Mouse (Mus musculus) urinary bladder, postnatal 10 days (tissue): ENCODE results near the gene Tmem169.
"Not testable (repeated sequence)": the region's sequence is repeated elsewhere in the genome, so short reads cannot be mapped to it uniquely, and the experiment has no call there.

Experiments
- DNase-seq: peaks from one replicate; pipeline ENCODE4 v3.0.0; 2022; ENCODE audit warnings: low spot score

The Tmem169 gene

GRCm38 (mm10) chr1:72283992-72284485, at the start of gene Tmem169, which contains the start of gene Pecr:
Gene Tmem169, plus strand, starts transcription at chr1:72284369.
Gene Pecr, minus strand, starts transcription at chr1:72284314.
- peak; percentile 67 for DNase-seq

GRCm38 (mm10) chr1:72236363-72237006, 47.7 kb upstream of the Tmem169 start:
- DNase-seq = not testable (repeated sequence)

- DNase-seq = no peak
Observed at GRCm38 (mm10) chr1:72237007-72237775, 47.0 kb upstream of the Tmem169 start.

GRCm38 (mm10) chr1:72238016-72238580, 46.1 kb upstream of the Tmem169 start:
- DNase-seq = no peak

- DNase-seq = not testable (repeated sequence)
Observed at GRCm38 (mm10) chr1:72239113-72239512, 45.1 kb upstream of the Tmem169 start.

GRCm38 (mm10) chr1:72242581-72243143, 41.5 kb upstream of the Tmem169 start:
- no peak for DNase-seq

- DNase-seq = peak; percentile 77
Observed at GRCm38 (mm10) chr1:72243656-72244316, 40.4 kb upstream of the Tmem169 start.

- DNase-seq = no peak
Observed at GRCm38 (mm10) chr1:72244317-72245036, 39.7 kb upstream of the Tmem169 start.

- DNase-seq = not testable (repeated sequence)
Observed at GRCm38 (mm10) chr1:72248226-72248737, 35.9 kb upstream of the Tmem169 start.

- DNase-seq = no peak
Observed at GRCm38 (mm10) chr1:72251806-72252205, 32.4 kb upstream of the Tmem169 start.

- no peak for DNase-seq
Observed at GRCm38 (mm10) chr1:72253881-72254491, 30.2 kb upstream of the Tmem169 start.

- peak; percentile 54 for DNase-seq
Observed at GRCm38 (mm10) chr1:72254545-72255061, 29.6 kb upstream of the Tmem169 start.

GRCm38 (mm10) chr1:72255062-72255853, 28.9 kb upstream of the Tmem169 start:
- no peak for DNase-seq

GRCm38 (mm10) chr1:72255854-72256175, 28.4 kb upstream of the Tmem169 start:
- no peak for DNase-seq

GRCm38 (mm10) chr1:72256381-72257256, 27.6 kb upstream of the Tmem169 start:
- no peak for DNase-seq

- no peak for DNase-seq
Observed at GRCm38 (mm10) chr1:72263099-72263498, 21.1 kb upstream of the Tmem169 start.

- no peak for DNase-seq
Observed at GRCm38 (mm10) chr1:72278085-72278484, 6.1 kb upstream of the Tmem169 start.

- DNase-seq = no peak
Observed at GRCm38 (mm10) chr1:72282604-72283003, 1.6 kb upstream of the Tmem169 start.

- no peak for DNase-seq
Observed at GRCm38 (mm10) chr1:72284539-72284938, 370 bp downstream of the Tmem169 start.
